Mouse (Mus musculus): Measurements from ENCODE around the gene Zfp882. TPM values are rescaled to one million over a fixed set of nuclear protein-coding genes. Genes with fewer than 3 reads are reported as not detected.
A peak's percentile ranks its signal among the peaks of the same experiment; 100 is the strongest.
"Not testable (repeated sequence)": the region's sequence is repeated elsewhere in the genome, so short reads cannot be mapped to it uniquely, and the experiment has no call there.

Zfp882 gene
- polyA plus RNA-seq, 1 experiment from 2014 or later, result 1.6 TPM

- peaks cover 13% of the 10 kb centered on the region for H3K4me1 ChIP-seq
- peaks cover 36% of the 10 kb centered on the region for H3K36me3 ChIP-seq
- no peaks in the 10 kb centered on the region for H3K27me3 ChIP-seq (replicated peaks)
- no peak for ATAC-seq (ENCODE audit: extremely low read depth, insufficient number of reproducible peaks, low FRiP score, low TSS enrichment)
- 92% methylated on average over 5 of the region's 5 CpGs for WGBS
- H3K9me3 ChIP-seq, result no peaks in the 10 kb centered on the region
- no peak overlapping the region for H3K4me2 ChIP-seq
- H3K9ac ChIP-seq, result no peak overlapping the region
- H3K4me3 ChIP-seq, result no peak overlapping the region
- H3K27ac ChIP-seq (replicated peaks), result no peak overlapping the region
Measured at GRCm38 (mm10) chr8:71925791-71926190, 17.4 kb downstream of the Zfp882 start.

DNA sequence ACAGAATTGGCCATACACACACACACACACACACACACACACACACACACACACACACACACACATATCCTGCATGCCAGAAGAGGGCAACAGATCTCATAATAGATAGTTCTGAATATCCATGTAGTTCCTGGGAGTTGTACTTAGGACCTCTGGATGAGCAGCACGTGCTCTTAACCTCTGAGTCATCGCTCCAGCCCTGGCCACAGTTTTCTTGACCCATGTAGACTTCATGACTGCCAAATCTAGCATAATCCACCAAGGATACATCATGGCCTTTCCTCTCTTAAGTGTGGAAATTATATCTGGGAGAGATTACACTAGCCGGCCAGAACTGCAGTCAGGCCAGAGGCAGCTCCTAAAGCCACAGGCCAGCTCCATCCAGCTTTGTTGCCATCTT is 18.1 kb downstream of the Zfp882 start:
- H3K9ac ChIP-seq, result no peak overlapping the region
- peaks cover 13% of the 10 kb centered on the region for H3K4me1 ChIP-seq
- H3K4me3 ChIP-seq, result no peak overlapping the region
- H3K27me3 ChIP-seq (replicated peaks), result no peaks in the 10 kb centered on the region
- peaks cover 43% of the 10 kb centered on the region for H3K36me3 ChIP-seq
- WGBS, result 85% methylated on average over 3 of the region's 3 CpGs
- H3K27ac ChIP-seq (replicated peaks), result no peak overlapping the region
- ATAC-seq (ENCODE audit: extremely low read depth, insufficient number of reproducible peaks, low FRiP score, low TSS enrichment), result no peak
- no peak overlapping the region for H3K4me2 ChIP-seq
- H3K9me3 ChIP-seq, result no peaks in the 10 kb centered on the region

DNA sequence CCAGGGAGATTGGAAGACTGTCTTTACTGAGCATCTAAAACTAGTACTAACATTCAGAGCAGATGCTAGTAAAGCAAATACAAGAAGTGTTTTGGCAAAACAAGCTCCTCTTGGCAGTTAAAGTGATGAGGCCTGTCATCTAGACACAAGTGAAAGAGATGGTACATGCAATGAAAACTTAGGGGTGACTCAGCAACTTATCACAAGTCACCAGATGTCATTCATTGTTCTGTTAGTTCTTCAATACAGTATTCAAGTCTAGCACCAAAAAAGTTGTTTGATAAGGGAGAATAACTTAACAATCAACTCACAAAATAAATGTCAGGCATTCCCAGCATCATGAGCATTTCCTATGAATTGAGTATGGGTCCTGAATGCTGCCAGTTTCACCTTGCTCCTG is 19.4 kb downstream of the Zfp882 start:
- Histone ChIP-seq H3K27me3 (replicated peaks) (no peaks in the 10 kb centered on the region), H3K9ac (no peak overlapping the region), H3K9me3 (no peaks in the 10 kb centered on the region), H3K4me2 (no peak overlapping the region), H3K27ac (replicated peaks) (no peak overlapping the region), H3K36me3 (peaks cover 51% of the 10 kb centered on the region), H3K4me3 (no peak overlapping the region), H3K4me1 (peaks cover 13% of the 10 kb centered on the region)
- ATAC-seq (ENCODE audit: extremely low read depth, insufficient number of reproducible peaks, low FRiP score, low TSS enrichment), result no peak

DNA sequence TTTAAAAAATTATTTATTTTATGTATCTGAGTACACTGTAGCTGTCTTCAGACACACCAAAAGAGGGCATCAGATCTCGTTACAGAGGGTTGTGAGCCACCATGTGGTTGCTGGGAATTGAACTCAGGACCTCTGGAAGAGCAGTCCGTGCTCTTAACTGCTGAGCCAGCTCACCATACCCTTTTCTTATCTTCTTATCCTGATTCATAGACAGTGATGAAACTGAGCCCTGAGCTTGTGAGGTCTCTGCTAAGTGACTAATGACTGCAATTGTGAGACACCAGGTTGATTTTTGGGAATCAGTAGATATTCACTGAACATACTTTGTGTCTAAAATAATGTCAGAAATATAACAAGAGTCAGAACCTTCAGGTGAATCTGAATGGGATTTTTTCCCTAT is 29.6 kb downstream of the Zfp882 start:
- H3K9me3 ChIP-seq; H3K9ac ChIP-seq; H3K4me2 ChIP-seq; H3K4me1 ChIP-seq; H3K4me3 ChIP-seq; H3K27me3 ChIP-seq (replicated peaks); ATAC-seq (ENCODE audit: extremely low read depth, insufficient number of reproducible peaks, low FRiP score, low TSS enrichment); H3K27ac ChIP-seq (replicated peaks): not testable (repeated sequence)
- 63% methylated on average over 2 of the region's 2 CpGs for WGBS
- peaks cover 14% of the 10 kb centered on the region for H3K36me3 ChIP-seq

- Histone ChIP-seq H3K4me2 (no peak overlapping the region), H3K4me3 (no peak overlapping the region), H3K4me1 (no peaks in the 10 kb centered on the region), H3K27me3 (replicated peaks) (peaks cover 14% of the 10 kb centered on the region), H3K9ac (no peak overlapping the region), H3K9me3 (no peaks in the 10 kb centered on the region), H3K27ac (replicated peaks) (no peak overlapping the region), H3K36me3 (no peaks in the 10 kb centered on the region)
- WGBS, result 68% methylated on average over 2 of the region's 2 CpGs
- no peak for ATAC-seq (ENCODE audit: extremely low read depth, insufficient number of reproducible peaks, low FRiP score, low TSS enrichment)
Measured at GRCm38 (mm10) chr8:71940293-71941208, 32.1 kb downstream of the Zfp882 start.

- H3K4me1 ChIP-seq, result no peaks in the 10 kb centered on the region
- H3K27ac ChIP-seq (replicated peaks), result no peak overlapping the region
- H3K9ac ChIP-seq, result no peak overlapping the region
- no peak overlapping the region for H3K4me2 ChIP-seq
- H3K4me3 ChIP-seq, result no peak overlapping the region
- WGBS, result 69% methylated on average over 1 of the region's 1 CpGs
- H3K27me3 ChIP-seq (replicated peaks), result peaks cover 25% of the 10 kb centered on the region
- no peak for ATAC-seq (ENCODE audit: extremely low read depth, insufficient number of reproducible peaks, low FRiP score, low TSS enrichment)
- no peaks in the 10 kb centered on the region for H3K36me3 ChIP-seq
- H3K9me3 ChIP-seq, result no peaks in the 10 kb centered on the region
Measured at GRCm38 (mm10) chr8:71941776-71942175, 33.4 kb downstream of the Zfp882 start.

DNA sequence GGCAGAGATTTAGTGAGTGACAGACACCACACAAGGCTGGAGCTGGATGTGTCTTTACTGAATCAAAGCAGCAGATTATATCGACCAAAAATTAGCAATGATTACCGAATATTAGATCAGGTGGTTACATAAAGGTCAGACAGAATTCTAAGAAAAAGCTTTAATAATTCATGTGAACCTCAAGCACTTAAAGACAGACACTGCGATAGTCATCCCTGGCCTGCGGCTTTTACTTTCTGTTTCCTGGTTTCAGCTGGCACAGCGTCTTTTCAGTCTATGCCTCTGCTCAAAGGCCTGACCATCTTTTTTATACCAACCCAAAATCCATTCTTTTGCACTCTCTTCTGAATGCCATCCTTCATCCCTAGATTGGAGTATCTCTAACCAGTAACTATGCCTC is 40.2 kb downstream of the Zfp882 start:
- H3K4me2 ChIP-seq, result no peak overlapping the region
- peaks cover 21% of the 10 kb centered on the region for H3K4me1 ChIP-seq
- no peak for ATAC-seq (ENCODE audit: extremely low read depth, insufficient number of reproducible peaks, low FRiP score, low TSS enrichment)
- H3K9me3 ChIP-seq, result no peaks in the 10 kb centered on the region
- peaks cover 7% of the 10 kb centered on the region for H3K36me3 ChIP-seq
- no peak overlapping the region for H3K27ac ChIP-seq (replicated peaks)
- no peak overlapping the region for H3K9ac ChIP-seq
- H3K4me3 ChIP-seq, result no peak overlapping the region
- peaks cover 29% of the 10 kb centered on the region for H3K27me3 ChIP-seq (replicated peaks)
- 86% methylated on average over 5 of the region's 5 CpGs for WGBS

DNA sequence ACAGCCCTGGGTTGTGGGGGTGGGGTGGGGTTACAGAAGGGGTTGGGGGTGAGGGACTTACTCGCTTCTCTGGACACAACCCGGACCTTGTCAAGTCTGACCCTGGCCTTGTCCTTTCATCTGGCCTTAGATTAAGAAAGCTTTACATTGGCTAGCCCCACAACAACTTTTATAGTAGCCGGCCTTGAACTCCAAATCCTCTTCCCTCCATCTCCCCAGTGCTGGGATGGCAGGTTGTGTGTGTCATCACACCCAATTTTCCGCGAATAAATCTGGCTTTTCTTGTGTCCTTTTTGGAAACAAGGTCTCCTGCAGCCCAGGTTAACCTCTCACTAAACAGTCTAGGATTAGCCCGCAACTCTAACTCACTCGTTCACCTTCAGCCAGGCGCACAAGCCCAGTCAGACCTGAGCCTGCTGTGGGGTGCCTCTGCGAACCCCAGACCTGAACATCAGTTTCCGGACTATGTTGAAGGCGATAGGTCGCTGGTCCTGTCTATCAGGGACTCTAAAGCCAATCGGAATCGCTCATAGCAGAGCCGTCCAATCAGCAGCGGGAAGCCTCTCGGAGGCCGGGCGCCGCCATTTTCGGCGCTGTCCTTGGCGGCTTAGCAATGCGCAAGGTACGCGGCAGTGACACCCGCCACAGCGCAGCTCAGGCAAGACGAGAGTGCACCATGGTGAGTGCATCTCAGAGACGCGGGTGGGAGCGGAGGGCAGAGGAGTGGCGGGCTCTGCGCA is 42.2 kb downstream of the Zfp882 start, which contains the start of gene Zfp961:
Gene Zfp961, plus strand, starts transcription at position 557 of the 740 bp plus-strand sequence.
- peaks cover 15% of the 10 kb centered on the region for H3K27me3 ChIP-seq (replicated peaks)
- WGBS, result 4% methylated on average over 34 of the region's 34 CpGs
- peak; percentile 100 for ATAC-seq (ENCODE audit: extremely low read depth, insufficient number of reproducible peaks, low FRiP score, low TSS enrichment)
- H3K9ac ChIP-seq, result peak within 1 kb of the TSS; percentile 87
- peak within 1 kb of the TSS; percentile 73 for H3K4me3 ChIP-seq
- peaks cover 22% of the 10 kb centered on the region for H3K36me3 ChIP-seq
- H3K4me1 ChIP-seq, result peaks cover 21% of the 10 kb centered on the region
- peak within 1 kb of the TSS; percentile 80 for H3K4me2 ChIP-seq
- H3K27ac ChIP-seq (replicated peaks), result peak within 1 kb of the TSS; percentile 85
- peaks cover 10% of the 10 kb centered on the region; the same call in 1 of the 2 replicates for H3K9me3 ChIP-seq

DNA sequence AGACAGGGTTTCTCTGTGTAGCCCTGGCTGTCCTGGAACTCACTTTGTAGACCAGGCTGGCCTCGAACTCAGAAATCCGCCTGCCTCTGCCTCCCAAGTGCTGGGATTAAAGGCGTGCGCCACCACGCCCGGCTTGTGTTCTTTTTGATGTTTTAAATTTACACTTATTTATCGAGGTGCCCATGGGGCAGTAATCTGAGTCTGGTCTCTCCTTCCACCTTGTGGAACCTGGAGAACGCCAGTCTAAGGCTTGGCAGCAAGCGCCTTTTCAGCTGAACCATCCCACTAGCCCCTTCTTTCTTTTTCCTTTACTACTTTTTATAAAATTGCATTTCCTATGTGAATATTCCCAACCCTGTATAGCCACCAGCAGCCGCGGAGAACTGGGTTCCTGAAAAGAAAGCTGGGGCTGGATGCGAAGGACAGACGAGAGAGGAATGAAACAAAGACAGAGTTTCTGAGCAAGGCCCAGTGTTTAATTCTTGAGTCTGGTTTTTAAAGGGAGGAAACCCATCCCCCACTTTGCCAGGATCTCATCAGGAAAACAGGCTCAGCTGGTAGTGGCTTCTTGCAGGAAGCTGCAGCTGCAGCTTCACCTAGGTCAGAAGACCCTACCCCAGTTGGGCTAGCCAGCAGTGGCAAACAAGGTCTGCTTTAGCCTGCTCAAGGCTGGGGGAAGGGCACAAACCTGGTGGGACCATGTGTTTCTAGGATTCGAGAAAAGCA is 43.2 kb downstream of the Zfp882 start:
- Histone ChIP-seq H3K4me2 (peak overlapping the region; percentile 80), H3K27me3 (replicated peaks) (peaks cover 6% of the 10 kb centered on the region), H3K9me3 (peaks cover 10% of the 10 kb centered on the region; the same call in 1 of the 2 replicates), H3K27ac (replicated peaks) (peak overlapping the region; percentile 85), H3K4me3 (peak overlapping the region; percentile 73), H3K4me1 (peaks cover 21% of the 10 kb centered on the region), H3K9ac (peak overlapping the region; percentile 87), H3K36me3 (peaks cover 22% of the 10 kb centered on the region)
- ATAC-seq (ENCODE audit: extremely low read depth, insufficient number of reproducible peaks, low FRiP score, low TSS enrichment), result no peak
- 32% methylated on average over 14 of the region's 14 CpGs for WGBS

GRCm38 (mm10) chr8:71952489-71952888 is 44.1 kb downstream of the Zfp882 start:
- H3K27ac ChIP-seq (replicated peaks), result no peak overlapping the region
- H3K9ac ChIP-seq, result no peak overlapping the region
- 74% methylated on average over 1 of the region's 1 CpGs for WGBS
- no peak for ATAC-seq (ENCODE audit: extremely low read depth, insufficient number of reproducible peaks, low FRiP score, low TSS enrichment)
- H3K4me3 ChIP-seq, result no peak overlapping the region
- H3K36me3 ChIP-seq, result peaks cover 22% of the 10 kb centered on the region
- peaks cover 21% of the 10 kb centered on the region for H3K4me1 ChIP-seq
- peaks cover 10% of the 10 kb centered on the region; the same call in 1 of the 2 replicates for H3K9me3 ChIP-seq
- peak overlapping the region; percentile 80; the same call in 1 of the 2 replicates for H3K4me2 ChIP-seq
- no peaks in the 10 kb centered on the region for H3K27me3 ChIP-seq (replicated peaks)

Data from heart, embryonic 13.5 days (tissue).